Mouse (Mus musculus): ENCODE measurements at regions not wholly inside any gene's neighbourhood (a gene's known extent, or its start where the extent isn't known, plus 50 kb on each side); places are given as distances from the start of the nearest gene placed in this dataset.
A peak's percentile ranks its signal among the peaks of the same experiment; 100 is the strongest.
"Not testable (repeated sequence)": the region's sequence is repeated elsewhere in the genome, so short reads cannot be mapped to it uniquely, and the experiment has no call there.

DNA sequence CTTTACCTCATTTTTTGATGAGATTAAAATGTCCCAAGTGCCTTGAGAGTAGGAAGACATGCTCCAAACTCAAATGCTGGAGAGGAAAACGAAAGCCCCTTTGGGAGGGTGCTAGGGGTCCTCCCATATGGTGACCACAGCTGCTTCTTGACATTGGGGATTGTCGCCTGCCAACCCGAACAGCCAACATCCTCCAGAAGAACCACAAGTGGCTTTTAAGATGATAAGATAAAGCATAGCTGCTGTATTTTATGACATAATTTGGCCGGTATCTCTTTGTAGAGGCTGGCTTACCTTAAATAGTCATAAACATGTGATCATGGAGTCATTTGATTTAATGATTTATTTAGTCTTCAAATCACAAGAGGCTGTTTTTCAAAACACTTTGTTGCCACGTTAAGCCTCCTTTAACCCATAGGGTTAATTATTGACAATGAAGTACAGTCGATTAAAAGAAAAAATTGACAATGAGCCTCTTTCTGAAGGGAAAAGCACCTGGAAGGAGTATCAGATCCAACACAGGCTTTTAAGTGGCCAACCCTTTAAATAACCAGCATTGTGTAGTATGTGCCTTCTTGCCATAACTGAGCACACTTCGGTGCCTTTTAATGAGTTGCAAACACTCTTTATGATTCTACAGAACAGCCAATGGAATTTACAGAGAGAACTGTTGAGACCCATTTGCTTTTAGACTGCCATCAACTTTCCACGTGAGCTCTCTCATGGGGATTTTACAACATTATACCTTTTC, 76.1 kb upstream of the Cdk6 start:
- 88% methylated on average over 8 of the region's 8 CpGs for WGBS
- not testable (repeated sequence) for H3K27ac ChIP-seq (replicated peaks); H3K27me3 ChIP-seq; H3K4me2 ChIP-seq (replicated peaks); ATAC-seq (ENCODE audit: low FRiP score, low read depth); H3K4me1 ChIP-seq; H3K36me3 ChIP-seq; H3K9me3 ChIP-seq; H3K9ac ChIP-seq (replicated peaks); H3K4me3 ChIP-seq

DNA sequence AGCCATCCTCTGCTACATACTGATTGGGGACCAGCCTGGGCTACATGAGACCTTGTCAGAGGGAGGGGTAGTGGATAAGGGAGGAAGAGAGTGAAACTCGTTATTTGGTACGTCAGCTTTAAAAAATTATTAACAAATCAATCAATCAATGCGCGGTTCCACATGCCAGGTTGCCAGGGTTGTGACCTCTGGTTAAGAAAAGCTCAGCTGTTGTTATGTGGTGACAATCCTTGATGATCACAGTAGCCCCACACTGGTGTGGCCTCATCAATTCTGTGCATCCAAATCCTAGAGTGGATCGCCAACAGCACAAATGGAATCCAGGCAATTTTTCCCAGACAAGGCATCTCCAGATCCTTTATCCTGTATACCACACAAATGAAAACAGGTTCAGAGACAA, 74.3 kb upstream of the Cdk6 start:
- H3K4me1 ChIP-seq, result no peaks in the 10 kb centered on the region

DNA sequence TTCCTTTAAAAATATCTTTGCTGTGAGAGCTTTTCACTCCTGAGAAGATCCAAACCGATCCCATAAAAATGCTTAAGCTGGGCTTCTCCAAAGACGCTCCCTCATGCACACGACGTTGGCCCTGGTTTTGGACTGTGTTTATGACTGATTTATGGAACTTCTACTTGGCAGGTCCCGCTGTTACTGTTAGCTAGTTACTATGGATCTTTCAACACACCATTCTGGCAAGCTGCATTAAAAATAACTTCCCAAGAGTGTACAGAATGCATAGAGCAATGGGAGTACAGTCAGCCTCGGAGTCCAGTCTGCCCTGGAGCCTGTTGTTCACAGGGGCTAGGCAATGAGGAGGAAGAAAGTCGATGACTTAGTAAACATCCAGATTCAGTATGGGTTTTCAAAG, 71.5 kb upstream of the Cdk6 start:
- no peaks in the 10 kb centered on the region for H3K9me3 ChIP-seq
- 90% methylated on average over 7 of the region's 7 CpGs for WGBS

More for the DNA sequence above, 74.3 kb upstream of the Cdk6 start:
- H3K4me2 ChIP-seq (replicated peaks), result no peak overlapping the region
- no peaks in the 10 kb centered on the region for H3K36me3 ChIP-seq
- H3K9me3 ChIP-seq, result no peaks in the 10 kb centered on the region
- ATAC-seq (ENCODE audit: low FRiP score, low read depth), result no peak
- no peaks in the 10 kb centered on the region for H3K27me3 ChIP-seq
- 86% methylated on average over 5 of the region's 5 CpGs for WGBS
- no peak overlapping the region for H3K27ac ChIP-seq (replicated peaks)
- no peak overlapping the region for H3K9ac ChIP-seq (replicated peaks)
- H3K4me3 ChIP-seq, result no peak overlapping the region

DNA sequence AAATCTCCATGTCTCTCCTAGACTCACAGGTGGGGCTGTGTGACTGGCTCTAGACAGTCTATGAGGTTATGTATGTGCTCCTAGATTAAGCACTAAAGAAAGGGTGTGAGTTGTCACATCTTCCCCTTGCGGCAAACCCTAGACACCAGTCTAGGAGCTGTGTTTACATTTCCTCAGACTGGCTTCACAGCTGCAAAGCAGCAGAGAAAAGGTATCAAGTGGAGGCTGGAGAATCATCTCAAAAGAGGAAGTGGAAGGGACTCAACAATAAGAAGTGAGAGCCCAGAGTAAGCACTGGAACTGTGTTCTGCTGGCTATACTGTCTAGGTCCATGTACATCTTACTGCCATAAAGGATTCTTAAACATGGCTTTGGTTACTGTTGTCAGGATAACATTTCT, 68.1 kb upstream of the Cdk6 start:
- not testable (repeated sequence) for H3K9ac ChIP-seq (replicated peaks); H3K9me3 ChIP-seq; H3K4me3 ChIP-seq; H3K27ac ChIP-seq (replicated peaks); ATAC-seq (ENCODE audit: low FRiP score, low read depth); H3K27me3 ChIP-seq; H3K4me2 ChIP-seq (replicated peaks); H3K36me3 ChIP-seq; H3K4me1 ChIP-seq
- 81% methylated on average over 1 of the region's 1 CpGs for WGBS

More for the DNA sequence above, 71.5 kb upstream of the Cdk6 start:
- Histone ChIP-seq H3K36me3 (no peaks in the 10 kb centered on the region), H3K4me2 (replicated peaks) (no peak overlapping the region), H3K4me1 (no peaks in the 10 kb centered on the region), H3K9ac (replicated peaks) (no peak overlapping the region), H3K27me3 (no peaks in the 10 kb centered on the region), H3K4me3 (no peak overlapping the region), H3K27ac (replicated peaks) (no peak overlapping the region)
- ATAC-seq (ENCODE audit: low FRiP score, low read depth), result no peak

DNA sequence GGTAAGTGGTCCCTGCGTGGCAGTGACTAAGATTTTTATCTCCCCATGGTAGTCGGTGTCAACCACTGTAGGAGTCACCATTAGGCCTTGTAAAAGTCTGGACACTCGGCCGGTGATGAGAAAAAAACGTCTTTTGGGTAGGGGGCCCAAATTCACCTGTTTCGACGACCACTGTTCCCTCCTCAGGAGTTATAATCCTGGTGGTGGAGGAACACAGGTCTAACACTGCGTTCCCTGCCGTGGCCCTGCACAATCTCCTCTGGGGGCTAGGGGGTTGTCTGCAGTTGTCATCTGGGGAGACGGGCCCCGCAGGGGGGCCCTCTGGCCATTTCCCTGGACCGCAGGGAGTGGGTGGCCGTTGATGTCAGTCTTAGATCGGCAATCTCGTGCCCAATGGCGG, 64.0 kb upstream of the Cdk6 start:
- H3K4me2 ChIP-seq (replicated peaks); ATAC-seq (ENCODE audit: low FRiP score, low read depth): not testable (repeated sequence)

DNA sequence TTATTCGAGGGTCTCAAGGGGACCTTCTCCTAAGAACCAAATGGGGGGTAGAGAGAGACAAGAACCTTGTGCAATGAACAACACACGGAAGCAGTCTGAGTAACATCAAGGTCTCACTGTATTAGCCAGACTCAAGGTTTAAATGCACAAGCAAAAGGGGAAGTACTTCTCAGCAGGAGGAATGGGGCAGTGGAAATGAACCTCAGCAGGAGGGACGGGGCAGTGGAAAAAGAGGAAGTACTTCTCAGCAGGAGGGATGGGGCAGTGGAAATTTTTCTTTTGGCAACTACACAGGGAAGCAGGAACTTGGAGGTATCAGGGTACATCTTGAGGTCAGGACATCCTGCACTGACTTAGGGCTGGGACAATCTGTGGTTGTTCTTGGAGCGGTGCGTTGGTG, 62.3 kb upstream of the Cdk6 start:
- H3K27me3 ChIP-seq; H3K4me3 ChIP-seq; H3K9ac ChIP-seq (replicated peaks); H3K4me1 ChIP-seq; H3K9me3 ChIP-seq; ATAC-seq (ENCODE audit: low FRiP score, low read depth); H3K27ac ChIP-seq (replicated peaks); H3K36me3 ChIP-seq; H3K4me2 ChIP-seq (replicated peaks): not testable (repeated sequence)
- WGBS, result 77% methylated on average over 5 of the region's 5 CpGs

More for the DNA sequence above, 64.0 kb upstream of the Cdk6 start:
- H3K9me3 ChIP-seq; H3K9ac ChIP-seq (replicated peaks); H3K36me3 ChIP-seq; H3K27me3 ChIP-seq; H3K4me3 ChIP-seq; H3K27ac ChIP-seq (replicated peaks); H3K4me1 ChIP-seq: not testable (repeated sequence)
- 91% methylated on average over 16 of the region's 16 CpGs for WGBS

DNA sequence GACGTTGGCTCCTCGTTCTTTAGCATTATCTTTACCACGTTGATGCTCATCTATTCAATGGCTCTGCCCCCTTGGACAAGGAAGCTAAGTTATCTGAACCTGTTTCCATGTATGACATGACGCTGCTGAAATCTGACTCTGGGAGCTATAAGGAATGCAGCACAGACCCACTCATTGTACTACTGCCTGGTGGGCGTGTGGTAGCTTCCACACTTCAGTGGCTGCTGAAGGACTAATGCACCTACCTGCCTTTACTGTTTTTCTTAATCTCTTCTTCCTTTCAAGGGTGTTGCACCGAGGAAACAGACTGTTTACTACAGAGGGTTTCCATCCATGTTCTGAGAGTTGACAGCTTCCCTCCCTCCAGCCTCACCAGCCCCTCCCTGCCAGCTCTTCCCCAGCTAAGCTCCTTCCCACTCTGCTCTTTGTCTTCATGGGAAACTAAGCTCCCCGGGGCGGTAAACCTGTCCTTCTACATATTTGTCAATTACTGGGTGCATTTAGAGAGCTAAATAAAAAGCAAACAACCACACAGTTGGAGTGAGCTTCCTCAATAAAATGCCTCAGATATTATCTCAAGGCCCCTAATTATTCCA, 59.3 kb upstream of the Cdk6 start:
- H3K27ac ChIP-seq (replicated peaks); H3K27me3 ChIP-seq; H3K4me3 ChIP-seq; H3K4me2 ChIP-seq (replicated peaks); H3K36me3 ChIP-seq; H3K9me3 ChIP-seq; ATAC-seq (ENCODE audit: low FRiP score, low read depth); H3K4me1 ChIP-seq; H3K9ac ChIP-seq (replicated peaks): not testable (repeated sequence)
- 70% methylated on average over 8 of the region's 8 CpGs for WGBS

DNA sequence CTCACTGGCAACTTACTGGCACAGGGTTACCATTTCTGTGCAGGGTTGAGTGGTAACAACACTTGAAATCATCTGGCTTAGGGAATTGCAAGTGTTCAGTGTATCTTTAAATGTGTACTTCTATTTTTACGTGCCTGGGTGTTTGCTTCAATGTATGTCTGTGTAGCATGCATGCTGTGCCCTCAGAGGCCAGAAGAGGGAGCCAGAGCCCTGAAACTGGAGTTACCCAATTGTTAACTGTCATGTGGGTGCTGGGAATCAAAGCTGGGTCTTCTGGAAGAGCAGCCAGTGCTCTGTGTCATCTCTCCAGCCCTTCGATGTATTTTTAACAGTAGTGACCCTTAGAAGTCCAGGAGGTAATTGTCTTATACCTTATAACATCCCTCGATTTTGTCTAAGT, 58.2 kb upstream of the Cdk6 start:
- no peak overlapping the region for H3K27ac ChIP-seq (replicated peaks)
- no peak overlapping the region for H3K9ac ChIP-seq (replicated peaks)
- no peaks in the 10 kb centered on the region for H3K27me3 ChIP-seq
- no peaks in the 10 kb centered on the region for H3K36me3 ChIP-seq
- H3K4me2 ChIP-seq (replicated peaks), result no peak overlapping the region
- H3K4me1 ChIP-seq, result no peaks in the 10 kb centered on the region
- no peak overlapping the region for H3K4me3 ChIP-seq
- H3K9me3 ChIP-seq, result 0 out of 2 replicates have a peak, but pooled peaks cover 6% of the 10 kb centered on the region
- WGBS, result 90% methylated on average over 3 of the region's 3 CpGs
- ATAC-seq (ENCODE audit: low FRiP score, low read depth), result no peak

DNA sequence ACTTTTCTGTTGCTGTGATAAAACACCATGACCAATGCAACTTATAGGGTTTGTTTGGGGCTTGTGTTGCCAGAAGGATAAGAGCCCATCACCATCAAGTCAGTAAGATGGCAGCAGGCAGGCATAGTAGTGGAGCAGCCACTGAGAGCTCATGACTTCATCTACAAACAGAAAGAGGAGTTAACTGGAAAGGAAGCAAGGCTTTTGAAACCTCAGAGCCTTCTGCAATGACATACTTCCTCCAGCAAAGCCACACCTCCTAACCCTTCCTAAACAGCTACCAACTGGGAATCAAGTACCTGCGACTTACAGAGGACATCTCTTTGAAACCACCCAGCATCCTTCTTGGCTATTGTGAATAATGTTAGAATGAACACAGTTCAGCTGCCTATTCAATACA, 57.0 kb upstream of the Cdk6 start:
- ATAC-seq (ENCODE audit: low FRiP score, low read depth); H3K9me3 ChIP-seq; H3K4me3 ChIP-seq; H3K4me2 ChIP-seq (replicated peaks); H3K36me3 ChIP-seq; H3K9ac ChIP-seq (replicated peaks); H3K4me1 ChIP-seq; H3K27me3 ChIP-seq; H3K27ac ChIP-seq (replicated peaks): not testable (repeated sequence)
- 92% methylated on average over 1 of the region's 1 CpGs for WGBS

DNA sequence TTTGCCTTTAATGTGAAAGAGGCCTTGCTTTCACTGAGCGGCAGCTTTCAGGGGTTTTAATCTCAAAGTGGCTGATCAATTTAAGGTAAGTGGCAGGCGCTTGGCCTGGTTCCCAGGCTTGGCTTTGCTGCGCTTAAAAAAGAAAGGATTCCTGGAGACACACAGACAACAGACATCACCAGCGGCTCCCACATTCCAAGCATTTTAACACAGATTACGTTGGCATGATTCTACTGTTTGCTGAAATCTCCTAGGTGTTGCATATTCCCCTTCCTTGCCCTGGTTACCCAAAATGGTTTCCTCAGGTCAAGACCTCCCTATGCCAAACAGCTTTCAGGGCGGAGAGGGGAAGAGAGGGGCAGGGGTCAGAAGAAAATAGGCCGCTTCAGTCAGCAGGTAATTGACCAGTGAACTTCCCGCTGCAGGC, 51.3 kb upstream of the Cdk6 start:
- H3K27ac ChIP-seq (replicated peaks); H3K4me3 ChIP-seq: not testable (repeated sequence)

More for the DNA sequence above, 51.3 kb upstream of the Cdk6 start:
- not testable (repeated sequence) for H3K4me1 ChIP-seq; H3K4me2 ChIP-seq (replicated peaks); H3K9ac ChIP-seq (replicated peaks); H3K9me3 ChIP-seq; H3K27me3 ChIP-seq; H3K36me3 ChIP-seq
- peak; percentile 48; the same call in 1 of the 2 replicates for ATAC-seq (ENCODE audit: low FRiP score, low read depth)
- 4% methylated on average over 8 of the region's 8 CpGs for WGBS
